Mouse (Mus musculus): ENCODE measurements at regions not wholly inside any gene's neighbourhood (a gene's known extent, or its start where the extent isn't known, plus 50 kb on each side); places are given as distances from the start of the nearest gene placed in this dataset. TPM values are rescaled to one million over a fixed set of nuclear protein-coding genes. Genes with fewer than 3 reads are reported as not detected.

DNA sequence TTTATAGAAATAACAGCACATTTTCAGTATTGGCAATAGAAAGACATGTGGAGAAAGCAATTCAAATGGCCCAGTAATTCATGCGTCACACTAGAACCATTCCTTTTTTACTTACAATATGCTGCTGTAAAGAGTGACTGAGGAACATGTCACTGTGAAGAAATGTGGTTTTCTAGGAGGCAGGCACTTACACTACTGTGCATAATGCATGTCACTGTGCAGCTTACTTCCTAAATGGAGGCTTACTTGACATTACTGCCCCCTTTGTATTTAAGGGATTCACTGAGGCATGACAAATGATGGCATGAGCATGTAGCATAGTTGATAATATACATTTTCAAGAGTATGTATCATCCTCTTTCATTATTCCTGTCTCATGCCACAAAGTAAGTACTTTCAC is 846.9 kb upstream of the Slitrk1 start:
- no peak overlapping the region for H3K27ac ChIP-seq

More for the DNA sequence above, 846.9 kb upstream of the Slitrk1 start:
- TF ChIP-seq CTCF (IDR thresholded peaks at IDR 0.05; ENCODE audit: low read depth): no peak
- no peak for TF ChIP-seq EP300 (IDR thresholded peaks at IDR 0.05; ENCODE audit: low read depth)
- H3K4me2 ChIP-seq (ENCODE audit: low read depth): no peak overlapping the region
- DNase-seq (ENCODE audit: low read depth in 3 of 3, low spot score in 3 of 3): no peak
- H3K27me3 ChIP-seq (ENCODE audit: control insufficient read depth, insufficient read depth, low read length): no peaks in the 10 kb centered on the region
- no peaks in the 10 kb centered on the region for H3K36me3 ChIP-seq (replicated peaks; ENCODE audit: control insufficient read depth, insufficient read depth, low read depth)
- H3K4me1 ChIP-seq (replicated peaks; ENCODE audit: control insufficient read depth in 2 of 2, insufficient read depth in 2 of 2, low read length in 1 of 2): no peaks in the 10 kb centered on the region
- H3K9me3 ChIP-seq (ENCODE audit: control insufficient read depth, low read length): no peaks in the 10 kb centered on the region
- H3K9ac ChIP-seq (replicated peaks): no peak overlapping the region
- no peak for ATAC-seq (ENCODE audit: insufficient read depth)
- 69% methylated on average over 1 of the region's 1 CpGs for WGBS (ENCODE audit: insufficient replicate concordance)
- H3K4me3 ChIP-seq (ENCODE audit: insufficient read depth in 1 of 2, low read depth in 2 of 2, low read length in 2 of 2): no peak overlapping the region

Small RNA genes in the stretch of these regions (microRNA-seq; reads per million reads assigned to microRNA genes)
- gene Gm24369: not detected

Data from liver, embryonic 14.5 days (tissue).